Mouse (Mus musculus) layer of hippocampus, adult 2 months (tissue): ENCODE results near the gene Zdhhc14. TPM values are rescaled to one million over a fixed set of nuclear protein-coding genes. Genes with fewer than 3 reads are reported as not detected.

Experiments
- DNase-seq, 2 experiments: peaks; one replicate each; pipeline ENCODE4 v3.0.0; 2022; ENCODE audit warnings: low spot score in 2 of 2
- H3K27ac ChIP-seq: fragments of 200-600 bp; 2 replicates; pipeline ENCODE4 v1.8.1; 2022
- H3K4me3 ChIP-seq: fragments of 200-600 bp; 2 replicates; pipeline ENCODE4 v1.8.1; 2022; ENCODE audit warnings: mild to moderate bottlenecking
- CTCF ChIP-seq: fragments of 200-600 bp; conservative IDR thresholded peaks from 2 replicates; pipeline ENCODE4 v1.8.1; 2022; ENCODE audit warnings: antibody characterized with exemption, mild to moderate bottlenecking, moderate library complexity
- total RNA-seq, 2 experiments: library from RNA; stranded (reverse); gene quantifications; 2 replicates each; pipeline ENCODE4 v1.2.3; 2021

The Zdhhc14 gene
- total RNA-seq, 2 experiments from 2014 or later: 40.6 to 48.6 TPM

DNA sequence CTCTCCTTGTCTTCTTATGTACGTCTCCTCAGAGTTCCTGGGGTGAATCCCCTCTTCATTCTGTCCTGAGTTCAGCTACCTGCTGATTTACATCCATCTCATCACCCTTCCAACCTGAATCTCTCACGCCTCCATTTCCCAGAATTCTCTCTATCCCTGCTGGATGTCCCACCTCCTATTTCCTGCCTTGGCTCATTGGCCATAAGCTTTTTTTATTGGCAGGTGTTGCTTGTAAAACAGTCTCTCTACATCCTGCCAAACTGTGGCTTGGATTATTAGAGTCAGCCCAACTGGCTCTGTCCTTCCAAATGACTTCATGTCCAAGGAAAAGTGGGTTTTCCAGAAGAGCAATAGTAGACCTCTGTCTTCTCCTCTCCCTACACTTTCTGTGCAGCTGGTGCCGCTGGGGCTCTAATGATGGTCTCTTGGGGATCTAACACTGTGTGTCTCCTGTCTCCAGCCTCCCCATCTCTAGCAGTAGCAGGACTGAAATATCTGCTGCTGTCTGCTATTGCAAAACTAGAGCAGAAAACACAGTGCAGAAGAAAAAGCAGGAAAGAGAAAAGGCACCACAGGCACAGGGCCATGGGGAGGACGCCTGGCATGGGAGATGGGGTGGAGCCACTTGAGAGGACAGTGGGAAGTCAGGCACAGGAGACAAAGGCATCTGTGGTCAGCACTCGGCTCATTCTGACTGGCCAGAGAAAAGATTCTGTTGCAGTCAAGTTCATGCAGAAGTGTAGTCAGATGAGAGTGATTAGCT is 288.0 kb downstream of the Zdhhc14 start:
- H3K27ac ChIP-seq: peak overlapping the region; percentile 32; the same call in 1 of the 2 replicates
- no peak overlapping the region for H3K4me3 ChIP-seq
- TF ChIP-seq CTCF: no peak
- peak in 1 of 2 experiments; percentile 6 for DNase-seq

DNA sequence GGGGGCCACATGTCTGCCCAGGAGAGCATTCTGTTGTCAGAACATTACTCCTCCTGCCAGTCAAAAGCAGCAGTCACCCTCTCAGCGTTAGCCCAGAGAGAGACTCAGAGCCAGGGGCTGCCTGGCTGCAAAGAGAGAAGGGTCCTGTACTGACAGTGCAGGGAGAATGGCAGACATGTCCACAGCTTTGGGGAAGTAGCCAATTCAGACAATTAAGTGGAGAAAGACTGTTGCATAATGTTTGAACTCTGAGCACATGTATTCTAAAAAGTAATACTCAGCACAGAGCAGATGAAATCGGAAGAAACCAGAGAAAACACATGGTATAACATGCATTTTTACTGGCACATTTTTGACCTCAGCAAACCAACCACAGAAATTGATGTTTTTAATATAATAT is 292.9 kb downstream of the Zdhhc14 start:
- DNase-seq: no peak

DNA sequence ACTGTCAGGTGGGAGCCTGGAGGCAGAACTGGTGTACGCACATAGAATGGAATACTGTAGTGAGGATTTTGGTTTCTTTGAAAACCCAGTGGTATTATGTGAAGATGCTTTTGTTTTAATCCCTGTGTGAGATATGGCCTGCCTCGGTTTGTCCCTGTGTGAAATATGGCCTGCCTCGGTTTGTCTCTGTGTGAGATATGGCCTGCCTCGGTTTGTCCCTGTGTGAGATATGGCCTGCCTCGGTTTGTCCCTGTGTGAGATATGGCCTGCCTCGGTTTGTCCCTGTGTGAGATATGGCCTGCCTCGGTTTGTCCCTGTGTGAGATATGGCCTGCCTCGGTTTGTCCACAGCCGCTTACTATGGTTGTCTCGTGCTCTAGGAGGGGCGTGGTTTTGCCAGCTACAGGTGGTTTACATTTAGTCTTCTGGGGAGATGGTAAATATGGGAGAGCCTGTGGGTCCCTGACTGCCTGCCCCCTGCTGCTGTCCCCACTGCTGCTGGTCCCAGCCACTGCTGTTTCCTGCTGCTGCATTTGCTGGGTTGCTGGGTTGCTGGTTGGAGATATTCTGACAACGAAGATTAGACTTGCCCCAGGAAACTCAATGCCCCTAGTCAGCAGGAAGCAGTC is 299.9 kb downstream of the Zdhhc14 start:
- Histone ChIP-seq H3K27ac (no peak overlapping the region), H3K4me3 (no peak overlapping the region)
- TF ChIP-seq CTCF: no peak
- no peak for DNase-seq

More for the DNA sequence above, 292.9 kb downstream of the Zdhhc14 start:
- no peak for TF ChIP-seq CTCF
- H3K27ac ChIP-seq: no peak overlapping the region
- H3K4me3 ChIP-seq: no peak overlapping the region

DNA sequence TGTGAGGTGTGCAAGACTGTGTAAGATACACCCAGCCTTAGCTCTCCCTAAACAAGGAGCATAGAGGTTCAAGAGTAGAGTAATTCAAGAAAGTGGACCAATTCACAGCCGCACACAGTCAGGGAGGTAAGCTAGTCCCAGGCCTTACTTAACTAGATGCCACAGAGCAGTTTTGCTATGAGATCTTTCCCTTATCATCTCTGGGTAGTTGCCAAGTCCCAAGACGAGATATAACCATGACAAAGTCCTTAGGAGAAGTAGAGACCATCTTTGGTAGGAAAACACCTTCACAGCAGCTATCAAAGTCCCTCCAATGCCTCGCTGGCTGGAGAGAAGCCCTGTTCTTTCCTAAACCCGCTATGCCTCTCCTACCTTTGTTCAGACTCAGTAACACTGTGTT is 301.2 kb downstream of the Zdhhc14 start:
- no peak overlapping the region for H3K27ac ChIP-seq
- no peak for DNase-seq
- H3K4me3 ChIP-seq: no peak overlapping the region
- no peak for TF ChIP-seq CTCF

DNA sequence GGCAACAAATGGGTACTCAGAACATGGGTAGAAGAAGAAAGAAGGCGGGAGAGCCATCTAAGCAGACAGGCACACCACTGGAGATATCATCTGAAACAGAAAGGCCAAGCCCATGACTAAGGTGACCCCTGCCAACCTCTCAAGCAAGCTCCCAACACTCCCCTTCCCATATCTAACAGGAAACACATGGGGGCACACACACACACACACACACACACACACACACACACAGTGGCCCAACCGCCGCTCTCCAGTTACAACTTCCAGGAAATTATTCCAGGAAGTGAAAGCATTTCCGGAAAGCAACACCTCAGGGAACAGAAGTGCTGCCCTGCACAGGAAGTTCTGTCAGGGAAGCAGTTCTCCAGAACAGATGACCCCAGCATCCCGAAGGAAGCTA is 301.9 kb downstream of the Zdhhc14 start:
- no peak for TF ChIP-seq CTCF
- DNase-seq: peak in 1 of 2 experiments; percentile 3
- Histone ChIP-seq H3K4me3 (no peak overlapping the region), H3K27ac (no peak overlapping the region)

DNA sequence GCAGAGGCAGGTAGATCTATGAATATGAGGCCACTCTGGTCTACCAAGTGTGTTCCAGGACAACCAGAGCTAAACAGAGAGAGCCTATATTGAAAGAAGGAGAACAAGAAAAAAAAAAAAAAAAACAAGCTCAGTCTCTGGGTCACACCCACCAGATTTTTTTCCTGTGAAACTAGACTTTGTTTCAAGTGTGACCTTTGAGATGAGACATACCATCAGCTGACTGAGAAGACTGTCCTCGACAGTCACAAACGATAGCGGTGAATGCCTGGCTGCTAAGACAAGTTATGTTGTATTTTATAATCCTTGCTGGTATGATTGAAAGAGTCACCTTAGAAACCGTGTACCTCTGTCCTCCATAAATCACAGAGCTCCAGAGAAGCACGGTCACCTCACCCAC is 303.0 kb downstream of the Zdhhc14 start:
- Histone ChIP-seq H3K4me3 (no peak overlapping the region), H3K27ac (no peak overlapping the region)
- no peak for TF ChIP-seq CTCF
- DNase-seq: peak in 1 of 2 experiments; percentile 3

DNA sequence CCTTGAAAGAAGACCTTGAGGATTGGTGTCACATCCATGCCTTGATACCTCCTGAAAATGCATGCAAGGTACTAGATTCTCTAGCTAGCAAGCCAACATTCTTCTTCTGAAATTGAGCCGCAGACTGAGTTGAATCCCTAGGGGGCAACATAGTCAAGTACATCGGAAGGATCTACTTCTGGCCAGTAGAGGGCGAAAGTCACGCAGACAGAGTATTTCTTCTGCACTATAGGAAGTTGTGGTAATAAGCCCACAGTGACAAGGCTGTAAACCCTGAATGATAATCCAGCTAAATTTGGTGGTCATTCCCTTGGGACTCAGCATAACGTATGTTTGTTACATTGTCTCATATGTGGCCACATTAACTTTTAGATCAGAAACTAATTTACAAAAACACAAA is 303.5 kb downstream of the Zdhhc14 start:
- DNase-seq: peak; percentile 67 to 81
- peak; percentile 99; the same call in 1 of the 2 replicates for TF ChIP-seq CTCF

DNA sequence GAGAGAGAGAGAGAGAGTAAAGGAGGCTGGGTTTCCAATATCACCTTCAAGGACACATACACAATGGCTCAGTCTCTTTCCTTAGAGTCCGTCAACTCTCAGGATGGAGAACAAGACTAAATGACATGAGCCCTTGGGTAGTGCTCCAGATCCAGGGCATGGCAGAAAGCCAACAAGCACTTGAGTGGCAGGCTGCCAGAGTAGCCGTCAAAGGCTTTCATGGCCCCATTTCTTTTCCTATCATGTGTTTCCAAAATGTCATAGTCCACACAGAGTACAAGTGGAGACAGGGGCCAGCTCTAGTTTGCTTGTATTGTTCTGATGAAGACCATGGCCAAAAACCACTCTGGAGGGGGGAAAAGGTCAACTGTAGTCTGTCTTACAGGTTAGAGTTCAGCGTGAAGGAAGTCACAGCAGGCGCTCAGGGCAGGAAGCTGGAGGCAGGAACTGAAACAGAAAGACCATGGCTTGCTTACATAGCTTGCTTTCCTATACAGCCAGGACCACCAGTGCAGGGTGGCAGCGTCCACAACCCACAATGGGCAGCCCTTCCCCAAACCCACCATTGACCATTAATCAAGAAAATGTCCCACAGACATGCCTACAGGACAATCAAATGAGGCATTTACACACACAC is 304.9 kb downstream of the Zdhhc14 start:
- no peak for TF ChIP-seq CTCF
- no peak overlapping the region for H3K4me3 ChIP-seq
- H3K27ac ChIP-seq: no peak overlapping the region
- DNase-seq: peak in 1 of 2 experiments; percentile 9

More for the DNA sequence above, 303.5 kb downstream of the Zdhhc14 start:
- H3K4me3 ChIP-seq: no peak overlapping the region
- H3K27ac ChIP-seq: no peak overlapping the region

DNA sequence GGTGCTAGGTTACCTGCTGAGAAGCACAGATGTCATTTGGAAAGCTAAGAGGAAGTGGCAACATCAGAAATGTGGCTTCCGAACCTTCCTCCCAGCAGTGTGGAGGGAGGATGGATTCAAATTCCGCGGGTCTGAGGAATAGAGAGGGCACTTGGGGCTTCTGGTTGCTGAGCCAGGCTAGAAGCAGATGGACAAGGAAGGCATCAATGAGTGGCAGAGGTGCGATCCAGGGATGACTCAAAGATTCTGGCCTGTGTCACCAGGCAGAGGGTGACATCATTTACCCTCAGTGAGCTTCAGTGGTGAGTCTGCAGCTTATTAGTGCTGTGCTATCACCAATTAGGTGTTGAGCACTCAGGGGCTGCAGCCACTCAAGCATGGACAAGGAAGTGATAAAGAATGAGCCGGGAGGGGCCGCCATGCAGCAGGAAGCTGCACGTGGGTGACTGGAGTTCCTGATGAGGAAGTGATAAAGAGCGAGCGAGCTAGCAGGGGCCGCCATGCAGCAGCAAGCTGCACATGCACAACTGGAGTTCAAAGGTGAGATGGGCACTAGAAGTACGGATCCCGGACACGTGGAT is 306.0 kb downstream of the Zdhhc14 start:
- TF ChIP-seq CTCF: no peak

DNA sequence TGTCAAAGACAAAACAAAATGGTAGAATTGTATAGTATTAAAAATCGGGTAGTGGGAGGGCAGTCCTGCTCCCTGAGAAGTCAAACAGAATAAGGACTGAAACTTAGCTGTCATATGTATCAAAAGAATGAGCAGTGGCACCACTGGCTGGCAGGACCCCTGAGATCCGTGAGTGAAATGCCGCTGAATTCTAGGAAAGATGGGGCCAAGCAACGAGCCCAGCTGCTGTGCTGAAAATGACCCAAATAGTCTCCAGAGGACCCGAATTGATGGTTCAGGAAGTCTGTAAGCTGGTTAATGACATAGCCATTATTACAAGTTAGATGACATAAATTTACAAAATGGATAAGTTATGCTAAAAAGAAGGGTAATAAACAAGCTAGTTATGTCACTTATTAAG is 306.5 kb downstream of the Zdhhc14 start:
- DNase-seq: no peak
- Histone ChIP-seq H3K4me3 (no peak overlapping the region), H3K27ac (no peak overlapping the region)
- TF ChIP-seq CTCF: no peak

More for the DNA sequence above, 306.0 kb downstream of the Zdhhc14 start:
- Histone ChIP-seq H3K27ac (no peak overlapping the region), H3K4me3 (no peak overlapping the region)
- no peak for DNase-seq

DNA sequence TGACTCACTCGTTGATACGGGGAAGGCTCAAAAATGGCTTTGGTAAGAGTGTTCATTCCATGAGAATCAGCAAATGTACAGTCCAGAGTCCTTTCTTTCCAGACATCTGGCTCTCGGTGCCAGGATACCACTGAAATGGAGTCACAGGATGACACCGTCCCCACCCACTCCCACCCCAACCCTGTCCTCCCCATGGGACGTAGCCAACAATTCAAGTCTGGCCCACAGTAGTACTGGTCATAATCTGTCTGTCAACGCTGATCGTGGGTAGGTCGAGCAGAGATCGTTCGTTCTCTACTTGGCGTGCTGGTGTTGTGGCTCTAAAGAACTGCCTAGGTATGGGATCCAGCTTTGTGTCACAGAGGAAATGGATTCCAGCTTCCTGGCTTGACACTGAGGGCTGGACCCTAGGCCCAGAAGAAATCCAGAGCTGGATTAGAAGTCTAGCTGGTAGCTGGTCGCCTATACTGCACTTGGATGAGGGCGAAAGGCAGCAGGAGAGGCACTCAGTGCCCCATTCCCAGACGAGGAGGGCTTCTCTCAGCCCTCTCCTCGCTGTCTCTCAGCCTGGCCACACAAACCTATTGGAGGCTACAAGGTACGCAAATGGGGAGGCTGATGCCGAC is 307.2 kb downstream of the Zdhhc14 start:
- no peak for TF ChIP-seq CTCF
- Histone ChIP-seq H3K27ac (no peak overlapping the region), H3K4me3 (no peak overlapping the region)
- DNase-seq: peak in 1 of 2 experiments; percentile 3

DNA sequence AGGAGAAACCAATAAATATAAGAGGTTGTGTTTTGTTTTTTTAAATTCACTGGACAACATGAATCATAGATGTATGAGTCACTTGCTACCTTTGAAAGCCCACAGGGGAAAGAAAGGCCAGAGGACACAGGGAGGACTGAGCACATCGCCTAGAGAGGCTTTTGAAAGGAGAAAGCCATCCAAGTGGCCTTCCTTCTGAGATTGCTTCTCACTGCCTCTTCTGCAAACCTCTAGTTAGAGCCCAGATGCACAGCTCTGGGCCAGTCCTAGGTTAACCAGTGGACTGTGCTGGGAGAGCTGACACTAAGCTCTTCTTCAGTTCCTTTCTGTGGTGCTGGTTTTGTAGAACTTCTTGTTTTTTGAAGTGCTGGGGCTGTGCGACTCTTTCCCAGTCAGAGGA is 307.9 kb downstream of the Zdhhc14 start:
- Histone ChIP-seq H3K4me3 (no peak overlapping the region), H3K27ac (no peak overlapping the region)
- no peak for TF ChIP-seq CTCF
- DNase-seq: no peak
